Mouse (Mus musculus): ENCODE measurements around the gene Serpinh1.

GRCm38 (mm10) chr7:99349782-99350720, 3.0 kb downstream of the Serpinh1 start:
- TF ChIP-seq CTCF (IDR thresholded peaks at IDR 0.05; ENCODE audit: low read depth, low read length), result no peak
- no peak for TF ChIP-seq POLR2A (IDR thresholded peaks at IDR 0.05; ENCODE audit: extremely low read depth, insufficient read depth, low read length)

Data from liver, adult 2 months (tissue).